Mouse (Mus musculus) testis, adult 2 months (tissue): Measurements from ENCODE around the gene Arhgef38.

ENCODE experiments used
- CTCF ChIP-seq: fragments of 200-500 bp; IDR thresholded peaks from 2 replicates; pipeline ENCODE4 v1.5.1; 2012; ENCODE audit warnings: low read depth, mild to moderate bottlenecking, inconsistent platforms, low read length, moderate library complexity; ENCODE audit not compliant: control insufficient read depth, insufficient read depth, insufficient replicate concordance
- POLR2A ChIP-seq: fragments of 200-500 bp; IDR thresholded peaks from 2 replicates; pipeline ENCODE4 v1.6.1; 2012; ENCODE audit warnings: low read depth, mild to moderate bottlenecking, inconsistent platforms, low read length, moderate library complexity; ENCODE audit not compliant: control insufficient read depth

DNA sequence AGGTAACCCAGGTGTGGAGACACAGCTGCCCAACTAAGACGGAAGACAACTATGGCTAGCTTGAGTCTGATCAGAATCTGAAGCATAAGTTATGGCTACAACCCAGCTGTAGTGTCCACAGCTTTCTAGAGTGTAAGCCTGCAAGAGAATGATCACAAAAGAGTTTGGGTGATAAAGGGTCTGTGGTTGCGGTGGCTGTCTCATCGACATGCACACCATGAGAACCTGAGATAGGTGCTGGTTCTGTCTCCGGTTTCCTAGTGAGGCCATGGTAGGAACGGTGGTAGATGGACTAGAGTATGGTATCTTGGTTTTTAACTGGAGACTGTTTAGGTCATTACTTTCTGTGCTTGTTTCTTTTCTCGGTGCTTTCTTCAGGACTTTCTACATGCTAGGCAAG, 136.8 kb downstream of the Arhgef38 start:
- TF ChIP-seq CTCF (no peak), POLR2A (no peak)
